Mouse (Mus musculus): ENCODE measurements around the gene Tedc1. TPM values are rescaled to one million over a fixed set of nuclear protein-coding genes. Genes with fewer than 3 reads are reported as not detected.

The Tedc1 gene
- polyA plus RNA-seq, 1 experiment from 2014 or later = 11.0 TPM

DNA sequence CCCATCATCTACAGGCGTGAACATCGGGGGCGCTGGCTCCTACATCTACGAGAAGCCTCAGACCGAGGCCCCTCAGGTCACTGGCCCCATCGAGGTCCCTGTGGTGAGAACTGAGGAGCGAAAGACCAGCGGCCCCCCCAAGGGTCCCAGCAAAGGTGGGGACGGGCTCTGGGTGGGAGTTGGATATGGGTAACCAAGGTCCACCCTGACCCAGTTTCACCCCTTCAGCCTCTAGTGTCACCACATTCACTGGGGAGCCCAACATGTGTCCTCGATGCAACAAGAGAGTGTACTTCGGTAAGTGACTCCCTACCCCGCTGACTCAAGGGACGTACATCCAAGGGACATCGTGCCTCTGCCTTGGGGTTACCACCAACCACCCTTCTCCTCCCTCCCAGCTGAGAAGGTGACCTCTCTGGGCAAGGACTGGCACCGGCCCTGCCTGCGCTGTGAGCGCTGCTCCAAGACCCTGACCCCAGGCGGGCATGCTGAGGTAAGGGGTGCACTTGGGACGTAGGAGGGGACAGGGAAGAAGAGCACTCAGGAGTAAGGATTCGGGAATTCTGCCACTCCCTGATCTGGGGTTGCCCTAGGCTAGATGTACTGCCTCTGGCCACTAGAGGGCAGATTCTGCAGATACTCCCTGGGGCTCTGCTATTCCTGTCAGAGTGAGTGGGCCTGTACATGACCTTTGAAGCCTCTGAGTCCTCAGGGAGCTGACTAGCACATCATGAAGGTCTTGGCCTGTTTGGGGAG is 12.0 kb upstream of the Tedc1 start:
- 81% methylated on average over 20 of the region's 20 CpGs for WGBS
- ATAC-seq = no peak
- Histone ChIP-seq H3K9ac (ENCODE audit: low read depth, low read length) (no peak overlapping the region), H3K9me3 (replicated peaks; ENCODE audit: control insufficient read depth, low read length, poor library complexity, severe bottlenecking) (no peaks in the 10 kb centered on the region), H3K4me3 (ENCODE audit: low read depth, low read length) (no peak overlapping the region), H3K4me2 (ENCODE audit: low read length) (no peak overlapping the region), H3K36me3 (ENCODE audit: control insufficient read depth, insufficient read depth, low read length) (peaks cover 8% of the 10 kb centered on the region), H3K4me1 (ENCODE audit: control insufficient read depth, insufficient read depth, low read length) (peaks cover 29% of the 10 kb centered on the region), H3K27ac (ENCODE audit: low read length) (no peak overlapping the region), H3K27me3 (ENCODE audit: control insufficient read depth, insufficient read depth, low read depth, low read length) (no peaks in the 10 kb centered on the region)

DNA sequence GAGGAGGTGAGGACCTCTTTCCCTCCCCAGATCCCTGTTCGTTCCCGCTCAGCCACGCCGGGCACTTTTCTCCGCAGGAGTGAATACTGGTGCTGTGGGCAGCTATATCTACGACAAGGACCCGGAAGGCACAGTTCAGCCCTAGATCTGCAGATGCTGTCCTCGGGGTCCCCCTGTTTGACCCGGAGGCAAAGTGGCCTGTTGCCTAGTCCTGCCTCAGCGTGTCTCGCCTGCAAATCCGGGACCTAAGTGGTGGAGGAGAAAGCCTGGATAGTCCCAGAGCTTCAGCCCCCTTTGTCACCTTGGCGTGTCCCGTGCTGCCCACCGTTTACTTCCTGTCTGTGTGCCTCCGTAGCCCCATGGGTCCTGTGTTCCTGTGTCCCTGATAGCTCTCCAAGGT is 11.3 kb upstream of the Tedc1 start:
- Histone ChIP-seq H3K9me3 (replicated peaks; ENCODE audit: control insufficient read depth, low read length, poor library complexity, severe bottlenecking) (no peaks in the 10 kb centered on the region), H3K9ac (ENCODE audit: low read depth, low read length) (no peak overlapping the region), H3K36me3 (ENCODE audit: control insufficient read depth, insufficient read depth, low read length) (peaks cover 8% of the 10 kb centered on the region), H3K4me3 (ENCODE audit: low read depth, low read length) (no peak overlapping the region), H3K27ac (ENCODE audit: low read length) (no peak overlapping the region), H3K27me3 (ENCODE audit: control insufficient read depth, insufficient read depth, low read depth, low read length) (no peaks in the 10 kb centered on the region), H3K4me1 (ENCODE audit: control insufficient read depth, insufficient read depth, low read length) (peaks cover 22% of the 10 kb centered on the region), H3K4me2 (ENCODE audit: low read length) (no peak overlapping the region)
- WGBS = 93% methylated on average over 16 of the region's 16 CpGs
- ATAC-seq = no peak

DNA sequence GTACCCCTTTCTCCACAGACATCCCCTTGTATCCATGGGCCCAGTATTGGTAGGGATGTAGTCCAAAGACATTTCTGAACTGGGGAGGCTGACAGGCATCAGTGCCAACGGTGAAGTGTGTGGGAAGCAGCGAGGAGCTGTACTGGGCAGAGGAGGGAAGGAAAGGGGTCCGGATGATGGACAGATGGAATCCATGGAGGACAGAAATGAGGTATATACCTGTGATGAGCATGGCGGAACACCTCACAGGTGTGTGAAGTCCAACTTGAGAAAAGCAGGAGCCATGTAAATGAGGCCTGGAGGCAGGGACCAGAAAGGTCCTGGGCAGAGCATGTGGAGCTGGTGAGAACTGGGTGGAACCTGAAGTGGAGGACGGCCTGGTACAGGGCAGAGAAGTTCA is 10.6 kb upstream of the Tedc1 start:
- no peak for ATAC-seq
- peaks cover 8% of the 10 kb centered on the region for H3K36me3 ChIP-seq (ENCODE audit: control insufficient read depth, insufficient read depth, low read length)
- no peak overlapping the region for H3K4me2 ChIP-seq (ENCODE audit: low read length)
- H3K4me3 ChIP-seq (ENCODE audit: low read depth, low read length) = no peak overlapping the region
- 95% methylated on average over 5 of the region's 5 CpGs for WGBS
- H3K9me3 ChIP-seq (replicated peaks; ENCODE audit: control insufficient read depth, low read length, poor library complexity, severe bottlenecking) = no peaks in the 10 kb centered on the region
- H3K9ac ChIP-seq (ENCODE audit: low read depth, low read length) = no peak overlapping the region
- H3K4me1 ChIP-seq (ENCODE audit: control insufficient read depth, insufficient read depth, low read length) = peaks cover 22% of the 10 kb centered on the region
- H3K27ac ChIP-seq (ENCODE audit: low read length) = no peak overlapping the region
- H3K27me3 ChIP-seq (ENCODE audit: control insufficient read depth, insufficient read depth, low read depth, low read length) = no peaks in the 10 kb centered on the region

GRCm38 (mm10) chr12:113146112-113147057 is 9.8 kb upstream of the Tedc1 start, which contains the start of gene Crip1:
Gene Crip1, plus strand, starts transcription at chr12:113146316.
- Histone ChIP-seq H3K4me2 (ENCODE audit: low read length) (peak within 1 kb of the TSS; percentile 26), H3K27ac (ENCODE audit: low read length) (no peak within 1 kb of the TSS), H3K4me3 (ENCODE audit: low read depth, low read length) (no peak within 1 kb of the TSS), H3K9ac (ENCODE audit: low read depth, low read length) (no peak within 1 kb of the TSS), H3K36me3 (ENCODE audit: control insufficient read depth, insufficient read depth, low read length) (peaks cover 8% of the 10 kb centered on the region), H3K9me3 (replicated peaks; ENCODE audit: control insufficient read depth, low read length, poor library complexity, severe bottlenecking) (no peaks in the 10 kb centered on the region), H3K4me1 (ENCODE audit: control insufficient read depth, insufficient read depth, low read length) (peaks cover 20% of the 10 kb centered on the region), H3K27me3 (ENCODE audit: control insufficient read depth, insufficient read depth, low read depth, low read length) (no peaks in the 10 kb centered on the region; the same call in 1 of the 2 replicates)
- peak; percentile 13; the same call in 1 of the 2 replicates for ATAC-seq
- WGBS = 9% methylated on average over 45 of the region's 45 CpGs

DNA sequence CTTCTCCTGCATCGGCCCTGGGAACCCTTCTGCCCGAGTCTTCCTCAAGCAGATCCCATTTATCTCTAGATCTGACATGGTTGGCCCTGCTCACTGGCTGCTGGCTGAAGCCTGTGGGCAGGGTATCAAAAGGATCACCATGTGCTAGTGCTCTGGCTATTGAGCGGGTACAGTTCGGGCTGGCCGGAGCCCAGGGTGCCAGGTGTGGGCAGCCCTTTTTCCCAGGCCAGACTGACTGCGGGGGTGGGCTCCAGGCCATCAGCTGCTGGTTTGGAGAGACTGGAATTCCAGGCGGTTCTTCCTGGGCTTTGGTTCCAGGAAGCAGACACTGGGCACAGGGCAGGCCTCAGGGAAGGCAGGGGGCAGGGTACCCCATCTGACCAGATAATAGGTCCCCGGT is 8.7 kb upstream of the Tedc1 start:
- H3K36me3 ChIP-seq (ENCODE audit: control insufficient read depth, insufficient read depth, low read length) = peaks cover 8% of the 10 kb centered on the region
- H3K4me3 ChIP-seq (ENCODE audit: low read depth, low read length) = no peak overlapping the region
- no peaks in the 10 kb centered on the region for H3K9me3 ChIP-seq (replicated peaks; ENCODE audit: control insufficient read depth, low read length, poor library complexity, severe bottlenecking)
- ATAC-seq = no peak
- H3K4me1 ChIP-seq (ENCODE audit: control insufficient read depth, insufficient read depth, low read length) = peaks cover 16% of the 10 kb centered on the region
- H3K4me2 ChIP-seq (ENCODE audit: low read length) = no peak overlapping the region
- H3K27ac ChIP-seq (ENCODE audit: low read length) = no peak overlapping the region
- H3K27me3 ChIP-seq (ENCODE audit: control insufficient read depth, insufficient read depth, low read depth, low read length) = peaks cover 3% of the 10 kb centered on the region; the same call in 1 of the 2 replicates
- WGBS = 88% methylated on average over 8 of the region's 8 CpGs
- H3K9ac ChIP-seq (ENCODE audit: low read depth, low read length) = no peak overlapping the region

- Histone ChIP-seq H3K27me3 (ENCODE audit: control insufficient read depth, insufficient read depth, low read depth, low read length) (peaks cover 8% of the 10 kb centered on the region), H3K36me3 (ENCODE audit: control insufficient read depth, insufficient read depth, low read length) (peaks cover 8% of the 10 kb centered on the region), H3K9me3 (replicated peaks; ENCODE audit: control insufficient read depth, low read length, poor library complexity, severe bottlenecking) (no peaks in the 10 kb centered on the region), H3K4me3 (ENCODE audit: low read depth, low read length) (no peak overlapping the region), H3K4me1 (ENCODE audit: control insufficient read depth, insufficient read depth, low read length) (peaks cover 6% of the 10 kb centered on the region), H3K4me2 (ENCODE audit: low read length) (no peak overlapping the region), H3K27ac (ENCODE audit: low read length) (no peak overlapping the region), H3K9ac (ENCODE audit: low read depth, low read length) (no peak overlapping the region)
- WGBS = 44% methylated on average over 16 of the region's 16 CpGs
- ATAC-seq = no peak
These were observed 7.7 kb upstream of the Tedc1 start for GRCm38 (mm10) chr12:113148381-113149035.

- Histone ChIP-seq H3K9ac (ENCODE audit: low read depth, low read length) (no peak overlapping the region), H3K9me3 (replicated peaks; ENCODE audit: control insufficient read depth, low read length, poor library complexity, severe bottlenecking) (no peaks in the 10 kb centered on the region), H3K4me1 (ENCODE audit: control insufficient read depth, insufficient read depth, low read length) (peaks cover 6% of the 10 kb centered on the region), H3K4me3 (ENCODE audit: low read depth, low read length) (no peak overlapping the region), H3K36me3 (ENCODE audit: control insufficient read depth, insufficient read depth, low read length) (peaks cover 3% of the 10 kb centered on the region; the same call in 1 of the 2 replicates), H3K27ac (ENCODE audit: low read length) (no peak overlapping the region), H3K4me2 (ENCODE audit: low read length) (no peak overlapping the region), H3K27me3 (ENCODE audit: control insufficient read depth, insufficient read depth, low read depth, low read length) (peaks cover 8% of the 10 kb centered on the region)
- no peak for ATAC-seq
- 57% methylated on average over 4 of the region's 4 CpGs for WGBS
These were observed 6.9 kb upstream of the Tedc1 start for GRCm38 (mm10) chr12:113149341-113149740.

- Histone ChIP-seq H3K4me2 (ENCODE audit: low read length) (no peak overlapping the region), H3K36me3 (ENCODE audit: control insufficient read depth, insufficient read depth, low read length) (no peaks in the 10 kb centered on the region; the same call in 1 of the 2 replicates), H3K9me3 (replicated peaks; ENCODE audit: control insufficient read depth, low read length, poor library complexity, severe bottlenecking) (no peaks in the 10 kb centered on the region), H3K27ac (ENCODE audit: low read length) (no peak overlapping the region), H3K4me1 (ENCODE audit: control insufficient read depth, insufficient read depth, low read length) (peaks cover 8% of the 10 kb centered on the region), H3K9ac (ENCODE audit: low read depth, low read length) (no peak overlapping the region), H3K4me3 (ENCODE audit: low read depth, low read length) (no peak overlapping the region), H3K27me3 (ENCODE audit: control insufficient read depth, insufficient read depth, low read depth, low read length) (peaks cover 8% of the 10 kb centered on the region)
- no peak for ATAC-seq
- 79% methylated on average over 3 of the region's 3 CpGs for WGBS
These were observed 6.3 kb upstream of the Tedc1 start for GRCm38 (mm10) chr12:113149896-113150295.
